Mouse (Mus musculus): ENCODE data around the gene Mtmr11. TPM values are rescaled to one million over a fixed set of nuclear protein-coding genes. Genes with fewer than 3 reads are reported as not detected.
"Not testable (repeated sequence)": the region's sequence is repeated elsewhere in the genome, so short reads cannot be mapped to it uniquely, and the experiment has no call there.

Mtmr11 gene
- polyA plus RNA-seq, 1 experiment: 64.6 TPM

- no peak for TF ChIP-seq POLR2A (IDR thresholded peaks at IDR 0.05; ENCODE audit: low read depth, low read length)
- peak; percentile 35; the same call in 1 of the 2 replicates for TF ChIP-seq CTCF (IDR thresholded peaks at IDR 0.05; ENCODE audit: extremely low read depth, insufficient read length, insufficient replicate concordance, low read depth, low read length)
- H3K36me3 ChIP-seq (ENCODE audit: control insufficient read depth, insufficient read depth, low read length): no peaks in the 10 kb centered on the region
- H3K4me1 ChIP-seq (ENCODE audit: control insufficient read depth, insufficient read depth, insufficient read length, low read length): no peaks in the 10 kb centered on the region; the same call in 1 of the 2 replicates
- H3K27ac ChIP-seq (ENCODE audit: insufficient read depth, low read depth, low read length): no peak overlapping the region
- peaks cover 9% of the 10 kb centered on the region for H3K27me3 ChIP-seq (ENCODE audit: control insufficient read depth, insufficient read depth, low read length)
- WGBS: 37% methylated on average over 15 of the region's 15 CpGs
- no peak overlapping the region for H3K4me3 ChIP-seq (ENCODE audit: low read depth, low read length)
These were observed 47.4 kb downstream of the Mtmr11 start for GRCm38 (mm10) chr3:96209242-96209641.

- H3K4me3 ChIP-seq (ENCODE audit: low read depth, low read length): peak overlapping the region; percentile 62
- H3K27ac ChIP-seq (ENCODE audit: insufficient read depth, low read depth, low read length): peak overlapping the region; percentile 99
- WGBS: under 1% methylated on average over 12 of the region's 12 CpGs
- no peaks in the 10 kb centered on the region for H3K27me3 ChIP-seq (ENCODE audit: control insufficient read depth, insufficient read depth, low read length)
- TF ChIP-seq POLR2A (IDR thresholded peaks at IDR 0.05; ENCODE audit: low read depth, low read length): no peak
- peak; percentile 24; the same call in 1 of the 2 replicates for TF ChIP-seq CTCF (IDR thresholded peaks at IDR 0.05; ENCODE audit: extremely low read depth, insufficient read length, insufficient replicate concordance, low read depth, low read length)
- H3K36me3 ChIP-seq (ENCODE audit: control insufficient read depth, insufficient read depth, low read length): no peaks in the 10 kb centered on the region
- H3K4me1 ChIP-seq (ENCODE audit: control insufficient read depth, insufficient read depth, insufficient read length, low read length): peaks cover 3% of the 10 kb centered on the region; the same call in 1 of the 2 replicates
These were observed 57.4 kb downstream of the Mtmr11 start for GRCm38 (mm10) chr3:96219191-96219641.

GRCm38 (mm10) chr3:96219661-96220130, 57.9 kb downstream of the Mtmr11 start, which contains the start of the genes Bola1 and Hist2h2ab:
Gene Bola1, minus strand, starts transcription at chr3:96219709.
Gene Hist2h2ab, plus strand, starts transcription at chr3:96219865.
- Histone ChIP-seq H3K36me3 (ENCODE audit: control insufficient read depth, insufficient read depth, low read length) (no peaks in the 10 kb centered on the region), H3K4me3 (ENCODE audit: low read depth, low read length) (peak within 1 kb of the TSS; percentile 80), H3K27me3 (ENCODE audit: control insufficient read depth, insufficient read depth, low read length) (no peaks in the 10 kb centered on the region), H3K4me1 (ENCODE audit: control insufficient read depth, insufficient read depth, insufficient read length, low read length) (peaks cover 3% of the 10 kb centered on the region; the same call in 1 of the 2 replicates), H3K27ac (ENCODE audit: insufficient read depth, low read depth, low read length) (peak within 1 kb of the TSS; percentile 99)
- TF ChIP-seq POLR2A (IDR thresholded peaks at IDR 0.05; ENCODE audit: low read depth, low read length): peak; percentile 60; the same call in 1 of the 2 replicates
- TF ChIP-seq CTCF (IDR thresholded peaks at IDR 0.05; ENCODE audit: extremely low read depth, insufficient read length, insufficient replicate concordance, low read depth, low read length): no peak
- under 1% methylated on average over 37 of the region's 37 CpGs for WGBS

GRCm38 (mm10) chr3:96220131-96220764, 58.4 kb downstream of the Mtmr11 start:
- Histone ChIP-seq H3K27ac (ENCODE audit: insufficient read depth, low read depth, low read length) (peak overlapping the region; percentile 99), H3K4me3 (ENCODE audit: low read depth, low read length) (peak overlapping the region; percentile 80)
- H3K27me3 ChIP-seq (ENCODE audit: control insufficient read depth, insufficient read depth, low read length); H3K36me3 ChIP-seq (ENCODE audit: control insufficient read depth, insufficient read depth, low read length); H3K4me1 ChIP-seq (ENCODE audit: control insufficient read depth, insufficient read depth, insufficient read length, low read length): not testable (repeated sequence)
- WGBS: under 1% methylated on average over 37 of the region's 47 CpGs
- TF ChIP-seq POLR2A (IDR thresholded peaks at IDR 0.05; ENCODE audit: low read depth, low read length): peak; percentile 64; the same call in 1 of the 2 replicates

GRCm38 (mm10) chr3:96220765-96221639, 59.2 kb downstream of the Mtmr11 start, which contains the start of the genes Hist2h2ac and Hist2h2be:
Gene Hist2h2ac, minus strand, starts transcription at chr3:96220880.
Gene Hist2h2be, plus strand, starts transcription at chr3:96221119.
- Histone ChIP-seq H3K36me3 (ENCODE audit: control insufficient read depth, insufficient read depth, low read length) (no peaks in the 10 kb centered on the region), H3K27me3 (ENCODE audit: control insufficient read depth, insufficient read depth, low read length) (no peaks in the 10 kb centered on the region), H3K4me1 (ENCODE audit: control insufficient read depth, insufficient read depth, insufficient read length, low read length) (peaks cover 3% of the 10 kb centered on the region; the same call in 1 of the 2 replicates), H3K27ac (ENCODE audit: insufficient read depth, low read depth, low read length) (peak within 1 kb of the TSS; percentile 99), H3K4me3 (ENCODE audit: low read depth, low read length) (peak within 1 kb of the TSS; percentile 80)
- WGBS: under 1% methylated on average over 43 of the region's 43 CpGs
- TF ChIP-seq CTCF (IDR thresholded peaks at IDR 0.05; ENCODE audit: extremely low read depth, insufficient read length, insufficient replicate concordance, low read depth, low read length): no peak
- TF ChIP-seq POLR2A (IDR thresholded peaks at IDR 0.05; ENCODE audit: low read depth, low read length): peak; percentile 19; the same call in 1 of the 2 replicates

Other genes starting within 250 kb of the Mtmr11 start
- 4.7 and 8.7 TPM in 2 replicates for gene Anp32e, start 232.8 kb upstream of the Mtmr11 start, polyA plus RNA-seq (2012; rRNA removed)
- 10.8 and 31.3 TPM in 2 replicates for gene Plekho1, start 166.0 kb upstream of the Mtmr11 start, polyA plus RNA-seq (2012; rRNA removed)
- gene Vps45, start 103.5 kb upstream of the Mtmr11 start, polyA plus RNA-seq (2012; rRNA removed): 0.99 and 2.5 TPM in 2 replicates
- 13.7 and 23.6 TPM in 2 replicates for gene Otud7b, start 57.5 kb upstream of the Mtmr11 start, polyA plus RNA-seq (2012; rRNA removed)
- gene Sf3b4, start 10.3 kb downstream of the Mtmr11 start, polyA plus RNA-seq (2012; rRNA removed): 42.2 and 73.2 TPM in 2 replicates
- 0.85 and 1.4 TPM in 2 replicates for gene Sv2a, start 19.1 kb downstream of the Mtmr11 start, polyA plus RNA-seq (2012; rRNA removed)
- 62.0 and 66.0 TPM in 2 replicates for gene Bola1, start 57.7 kb downstream of the Mtmr11 start, polyA plus RNA-seq (2012; rRNA removed)
- 3.4 and 9.2 TPM in 2 replicates for gene Hist2h2ab, start 57.9 kb downstream of the Mtmr11 start, polyA plus RNA-seq (2012; rRNA removed)
- 28.7 and 40.4 TPM in 2 replicates for gene Hist2h2ac, start 58.9 kb downstream of the Mtmr11 start, polyA plus RNA-seq (2012; rRNA removed)
- 0.96 and 1.4 TPM in 2 replicates for gene Hist2h2be, start 59.1 kb downstream of the Mtmr11 start, polyA plus RNA-seq (2012; rRNA removed)
- gene Hist2h3c2, start 77.1 kb downstream of the Mtmr11 start, polyA plus RNA-seq (2012; rRNA removed): 59.1 and 109 TPM in 2 replicates
- gene Hist2h2aa2, start 78.3 kb downstream of the Mtmr11 start, polyA plus RNA-seq (2012; rRNA removed): 248 and 339 TPM in 2 replicates
- 485 and 622 TPM in 2 replicates for gene Hist2h2aa1, start 83.5 kb downstream of the Mtmr11 start, polyA plus RNA-seq (2012; rRNA removed)
- gene Hist2h3c1, start 84.7 kb downstream of the Mtmr11 start, polyA plus RNA-seq (2012; rRNA removed): not detected in 2 replicates
- 4.2 and 6.3 TPM in 2 replicates for gene Hist2h4, start 101.3 kb downstream of the Mtmr11 start, polyA plus RNA-seq (2012; rRNA removed)
- gene Hist2h3b, start 106.7 kb downstream of the Mtmr11 start, polyA plus RNA-seq (2012; rRNA removed): 77.4 and 102 TPM in 2 replicates
- 8.4 and 8.7 TPM in 2 replicates for gene Hist2h2bb, start 107.7 kb downstream of the Mtmr11 start, polyA plus RNA-seq (2012; rRNA removed)
- 1.8 and 2.4 TPM in 2 replicates for gene Fcgr1, start 132.0 kb downstream of the Mtmr11 start, polyA plus RNA-seq (2012; rRNA removed)

Data from small intestine, adult 2 months (tissue).